Mouse (Mus musculus): ENCODE data around the gene Clec11a.

Clec11a gene

DNA sequence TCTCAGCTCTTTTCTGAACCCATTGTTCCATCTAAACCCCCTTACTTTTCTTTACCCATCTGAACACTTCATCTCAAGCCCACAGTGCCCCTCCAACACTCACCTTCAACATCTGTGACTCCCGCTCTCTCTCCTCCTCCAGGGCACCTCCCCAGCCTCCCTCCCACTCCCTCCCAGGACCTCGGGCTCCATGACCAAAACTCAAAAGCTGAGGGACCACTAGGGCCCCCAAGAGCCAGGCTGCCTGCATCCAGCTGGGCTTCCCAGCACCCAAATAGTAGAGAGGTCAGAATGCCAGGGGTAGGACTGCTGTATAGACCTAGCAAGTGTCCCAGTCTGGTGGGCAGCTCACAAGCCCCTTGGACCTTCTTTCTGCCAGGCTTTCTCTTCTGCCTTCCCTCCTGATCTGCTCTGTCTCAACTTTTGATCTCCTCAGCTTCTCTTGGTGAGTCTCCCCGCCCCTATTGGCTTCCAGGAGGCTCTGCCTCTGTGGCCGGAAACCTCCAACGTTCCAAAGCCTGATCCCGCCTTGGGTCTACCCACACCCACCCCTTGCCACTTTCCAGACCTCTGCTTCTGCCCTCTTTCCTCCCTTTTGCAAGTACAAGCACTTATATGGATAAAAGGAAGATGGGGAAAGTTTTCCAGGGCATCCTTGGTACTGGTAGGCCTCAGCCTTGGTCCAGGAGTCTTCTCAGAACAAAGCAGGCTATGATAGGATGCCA is at the start of gene Clec11a:
Clec11a (minus strand) TSS at position 387 of the 725 bp plus-strand sequence.
- no peak for DNase-seq (ENCODE audit: low read depth, low spot score)

DNA sequence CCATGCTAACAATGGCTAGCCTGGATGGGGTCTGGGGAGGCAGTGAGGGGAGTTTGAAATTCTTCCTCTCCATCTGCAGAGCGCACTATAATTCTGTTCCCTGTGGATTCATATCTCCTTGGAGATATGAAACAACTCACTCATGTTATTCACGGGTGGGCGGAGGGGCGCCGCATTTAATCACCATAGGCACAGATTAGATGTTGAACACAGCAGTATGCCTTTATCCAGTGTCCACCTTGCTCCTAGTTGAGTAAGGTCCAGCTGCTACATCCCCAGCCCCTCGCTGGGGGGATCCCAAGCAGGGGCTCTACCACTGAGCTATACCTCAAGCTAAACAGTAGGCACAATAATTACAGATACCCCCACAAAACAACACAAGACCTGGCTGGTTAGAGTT is 48.7 kb upstream of the Clec11a start:
- no peak for DNase-seq (ENCODE audit: low read depth, low spot score)

DNA sequence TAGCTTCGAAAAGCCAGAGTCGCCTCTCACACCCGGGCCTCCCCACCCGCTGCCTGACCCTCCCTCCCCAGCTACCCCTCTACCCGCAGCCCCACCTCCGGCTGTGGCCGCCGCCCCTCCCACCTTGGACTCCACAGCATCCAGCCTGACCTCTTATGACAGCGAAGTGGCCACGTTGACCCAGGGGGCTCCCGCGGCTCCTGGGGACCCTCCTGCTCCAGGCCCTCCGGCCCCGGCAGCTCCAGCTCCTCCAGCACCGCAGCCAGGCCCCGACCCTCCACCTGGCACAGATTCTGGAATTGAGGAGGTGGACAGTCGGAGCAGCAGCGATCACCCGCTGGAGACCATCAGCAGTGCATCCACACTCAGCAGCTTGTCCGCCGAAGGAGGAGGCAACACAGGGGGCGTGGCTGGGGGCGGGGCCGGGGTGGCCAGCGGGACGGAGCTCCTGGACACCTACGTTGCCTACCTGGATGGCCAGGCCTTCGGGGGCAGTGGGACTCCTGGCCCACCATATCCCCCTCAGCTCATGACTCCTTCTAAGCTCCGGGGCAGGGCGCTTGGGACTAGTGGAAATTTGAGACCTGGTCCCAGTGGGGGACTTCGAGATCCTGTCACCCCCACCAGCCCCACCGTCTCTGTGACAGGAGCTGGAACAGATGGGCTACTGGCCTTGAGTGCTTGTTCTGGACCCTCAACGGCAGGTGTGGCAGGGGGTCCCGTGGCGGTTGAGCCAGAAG is 47.1 kb upstream of the Clec11a start:
- no peak for DNase-seq (ENCODE audit: low read depth, low spot score)

DNA sequence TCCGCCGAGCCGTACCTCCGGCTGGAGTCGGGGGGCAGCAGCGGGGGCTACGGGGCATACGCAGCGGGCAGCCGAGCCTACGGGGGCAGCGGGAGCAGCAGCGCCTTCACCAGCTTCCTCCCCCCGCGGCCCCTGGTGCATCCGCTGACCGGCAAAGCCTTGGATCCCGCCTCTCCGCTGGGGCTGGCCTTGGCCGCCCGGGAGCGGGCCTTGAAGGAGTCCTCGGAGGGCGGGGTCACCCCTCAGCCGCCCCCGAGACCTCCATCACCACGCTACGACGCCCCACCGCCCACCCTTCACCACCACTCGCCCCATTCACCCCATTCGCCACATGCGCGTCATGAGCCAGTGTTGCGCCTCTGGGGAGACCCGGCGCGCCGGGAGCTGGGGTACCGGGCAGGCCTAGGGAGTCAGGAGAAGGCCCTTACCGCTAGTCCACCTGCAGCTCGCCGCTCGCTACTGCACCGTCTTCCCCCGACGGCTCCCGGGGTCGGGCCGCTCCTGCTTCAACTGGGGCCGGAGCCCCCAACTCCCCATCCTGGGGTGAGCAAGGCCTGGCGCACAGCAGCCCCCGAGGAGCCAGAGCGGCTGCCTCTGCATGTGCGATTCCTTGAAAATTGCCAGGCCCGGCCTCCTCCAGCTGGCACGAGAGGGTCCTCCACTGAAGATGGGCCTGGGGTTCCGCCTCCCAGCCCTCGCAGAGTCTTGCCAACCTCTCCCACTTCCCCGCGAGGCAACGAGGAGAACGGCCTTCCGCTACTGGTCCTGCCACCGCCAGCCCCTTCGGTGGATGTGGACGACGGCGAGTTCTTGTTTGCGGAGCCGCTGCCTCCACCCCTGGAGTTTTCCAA is 46.3 kb upstream of the Clec11a start:
- DNase-seq (ENCODE audit: low read depth, low spot score) = no peak

DNA sequence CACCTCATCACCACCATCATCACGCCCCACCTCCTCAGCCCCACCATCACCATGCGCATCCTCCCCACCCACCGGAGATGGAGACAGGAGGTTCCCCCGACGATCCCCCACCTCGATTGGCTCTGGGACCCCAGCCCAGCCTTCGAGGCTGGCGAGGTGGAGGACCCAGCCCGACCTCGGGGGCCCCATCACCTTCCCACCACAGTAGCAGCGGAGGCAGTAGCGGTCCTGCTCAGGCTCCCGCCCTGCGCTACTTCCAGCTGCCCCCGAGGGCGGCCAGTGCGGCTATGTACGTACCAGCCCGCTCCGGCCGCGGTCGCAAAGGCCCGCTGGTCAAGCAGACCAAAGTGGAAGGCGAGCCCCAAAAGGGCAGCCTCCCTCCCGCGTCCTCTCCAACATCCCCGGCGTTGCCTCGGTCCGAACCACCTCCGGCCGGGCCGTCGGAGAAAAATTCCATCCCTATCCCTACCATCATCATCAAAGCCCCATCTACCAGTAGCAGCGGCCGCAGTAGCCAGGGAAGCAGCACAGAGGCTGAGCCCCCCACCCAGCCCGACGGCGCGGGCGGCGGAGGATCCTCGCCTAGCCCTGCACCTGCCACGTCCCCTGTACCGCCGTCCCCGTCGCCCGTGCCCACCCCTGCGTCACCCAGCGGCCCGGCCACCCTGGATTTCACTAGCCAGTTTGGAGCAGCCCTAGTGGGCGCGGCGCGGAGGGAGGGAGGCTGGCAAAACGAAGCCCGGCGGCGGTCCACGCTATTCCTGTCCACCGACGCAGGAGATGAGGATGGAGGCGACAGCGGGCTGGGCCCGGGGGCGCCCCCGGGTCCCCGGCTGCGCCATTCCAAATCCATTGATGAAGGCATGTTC is 45.4 kb upstream of the Clec11a start:
- DNase-seq (ENCODE audit: low read depth, low spot score) = no peak

DNA sequence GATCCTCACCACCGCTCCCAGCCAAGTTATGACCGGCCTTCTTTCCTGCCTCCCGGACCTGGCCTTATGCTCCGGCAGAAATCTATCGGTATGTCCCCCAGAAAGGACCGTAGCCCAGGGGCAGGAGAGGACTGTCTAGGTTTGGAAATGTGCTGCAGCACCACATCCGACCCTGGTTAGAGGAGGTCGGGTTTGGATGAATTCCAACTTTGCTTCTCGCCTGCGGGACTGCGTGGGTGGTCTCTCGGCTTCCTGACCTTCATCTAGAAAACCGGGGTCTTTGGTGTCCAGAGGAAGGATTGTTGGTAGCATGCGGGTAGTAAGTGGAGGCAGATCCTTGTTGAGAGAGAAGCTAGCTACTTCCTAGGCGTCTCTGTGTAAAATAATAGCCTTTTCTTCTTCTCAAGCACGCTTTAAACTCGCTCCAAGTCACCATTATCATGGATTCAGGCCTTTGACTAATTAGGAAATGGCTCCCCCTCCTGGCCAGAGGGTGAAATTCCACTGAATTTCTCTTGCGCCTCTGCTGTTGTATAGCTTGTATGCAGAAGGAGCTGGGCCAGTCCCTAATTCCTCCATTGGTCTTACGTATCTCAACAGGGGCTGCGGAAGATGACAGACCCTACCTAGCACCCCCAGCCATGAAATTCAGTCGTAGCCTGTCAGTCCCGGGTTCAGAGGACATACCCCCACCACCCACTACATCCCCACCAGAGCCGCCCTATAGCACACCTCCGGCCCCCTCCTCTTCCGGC is 44.4 kb upstream of the Clec11a start:
- DNase-seq (ENCODE audit: low read depth, low spot score) = peak; percentile 90

DNA sequence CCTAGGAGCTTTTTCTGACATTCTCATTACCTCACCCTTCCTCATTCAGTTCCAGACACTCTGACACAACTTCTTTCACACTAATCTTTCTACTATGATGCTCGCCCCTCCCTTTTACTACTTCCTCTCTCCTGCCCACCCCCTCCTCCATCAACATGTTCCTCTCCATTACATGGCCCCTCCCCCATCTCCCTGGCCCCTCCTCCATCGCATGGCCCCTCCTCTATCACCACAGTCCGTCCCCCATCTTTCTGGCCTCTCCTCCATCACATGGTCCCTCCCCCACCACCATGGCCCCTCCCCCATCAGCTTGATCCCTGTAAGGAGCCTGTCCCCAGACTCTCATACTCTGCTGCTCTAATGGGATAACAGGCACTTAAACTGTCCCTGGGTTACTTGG is 42.3 kb upstream of the Clec11a start:
- DNase-seq (ENCODE audit: low read depth, low spot score) = no peak

DNA sequence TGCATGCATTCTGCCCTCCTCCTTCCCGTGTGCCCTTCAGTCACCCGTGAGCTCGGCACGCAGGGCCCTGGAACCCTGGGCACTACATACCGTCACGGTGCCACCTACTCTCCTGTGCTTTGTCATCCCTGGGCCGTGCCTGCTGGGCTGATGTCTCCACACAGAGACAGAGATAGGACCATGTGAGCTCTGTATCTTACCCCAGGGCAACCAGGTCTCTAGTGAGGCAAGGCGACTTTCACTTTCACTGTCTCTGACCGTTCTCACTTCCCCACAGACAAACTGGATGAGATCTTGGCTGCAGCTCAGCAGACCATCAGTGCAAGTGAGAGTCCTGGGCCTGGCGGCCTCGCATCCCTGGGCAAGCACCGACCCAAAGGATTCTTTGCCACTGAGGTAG is 37.9 kb upstream of the Clec11a start:
- DNase-seq (ENCODE audit: low read depth, low spot score) = no peak

DNA sequence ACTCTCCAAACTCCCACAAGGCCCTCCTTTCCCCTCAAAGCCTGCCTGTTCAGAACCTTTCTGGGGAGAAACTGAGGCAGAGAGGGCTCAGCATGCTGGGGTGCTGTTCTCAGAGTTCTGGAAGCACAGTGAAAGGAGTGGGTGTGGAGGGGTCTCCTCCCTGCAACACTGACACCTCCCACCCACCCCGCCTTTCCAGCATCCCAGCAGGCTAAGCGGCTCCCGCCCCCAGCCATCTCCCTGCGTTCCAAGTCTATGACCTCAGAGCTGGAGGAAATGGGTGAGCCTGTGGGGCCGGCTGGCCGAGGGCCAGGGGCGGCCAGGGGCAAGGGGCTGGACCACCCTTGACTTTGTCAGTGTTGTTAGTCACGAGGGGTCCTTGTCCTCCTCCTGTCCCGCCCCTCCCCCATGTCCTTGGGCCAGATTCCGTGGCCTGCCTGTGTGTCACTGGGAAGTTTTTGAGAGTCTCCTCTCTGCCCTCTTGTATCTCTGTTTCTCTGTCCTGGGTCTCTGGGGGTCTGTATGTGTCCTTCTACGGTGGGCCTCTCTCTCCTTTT is 36.8 kb upstream of the Clec11a start:
- no peak for DNase-seq (ENCODE audit: low read depth, low spot score)

DNA sequence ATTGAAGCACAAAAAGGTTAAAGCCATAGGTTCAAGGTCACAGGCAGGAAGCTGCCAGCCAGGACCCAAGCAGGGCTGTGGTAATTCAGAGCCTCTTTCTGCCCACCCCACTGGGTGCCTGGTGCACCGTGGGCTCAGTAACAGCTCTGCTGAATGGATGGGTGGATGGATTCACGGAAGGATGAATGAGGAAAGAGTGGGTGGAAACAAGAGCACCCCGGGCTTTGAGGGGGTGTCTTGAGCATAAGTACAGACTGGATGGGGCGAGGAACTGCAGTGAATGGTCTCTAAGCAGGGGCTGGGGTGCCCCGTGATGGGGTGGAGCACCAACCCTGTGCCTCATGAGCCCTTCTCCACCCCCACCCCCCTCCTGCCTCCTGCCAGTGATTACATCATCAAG is 35.0 kb upstream of the Clec11a start:
- no peak for DNase-seq (ENCODE audit: low read depth, low spot score)

DNA sequence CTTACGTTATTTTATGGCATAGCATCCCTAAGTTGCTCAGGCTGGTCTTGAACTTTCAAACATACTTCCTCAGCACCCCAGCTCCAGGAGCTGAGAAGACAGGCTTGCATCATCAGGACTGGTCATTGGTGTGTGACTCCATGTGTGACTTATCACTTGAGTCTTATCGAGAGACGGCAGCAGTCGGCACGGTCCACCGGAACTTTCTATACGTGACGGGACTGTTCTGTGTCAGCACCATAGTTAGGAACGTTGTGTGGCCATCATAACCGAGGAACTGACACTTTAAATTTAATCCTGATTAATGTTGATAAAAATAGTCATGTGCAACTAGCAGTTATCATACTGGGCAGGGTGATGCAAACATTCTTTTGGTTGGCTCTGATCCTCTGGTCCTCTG is 34.4 kb upstream of the Clec11a start:
- no peak for DNase-seq (ENCODE audit: low read depth, low spot score)

DNA sequence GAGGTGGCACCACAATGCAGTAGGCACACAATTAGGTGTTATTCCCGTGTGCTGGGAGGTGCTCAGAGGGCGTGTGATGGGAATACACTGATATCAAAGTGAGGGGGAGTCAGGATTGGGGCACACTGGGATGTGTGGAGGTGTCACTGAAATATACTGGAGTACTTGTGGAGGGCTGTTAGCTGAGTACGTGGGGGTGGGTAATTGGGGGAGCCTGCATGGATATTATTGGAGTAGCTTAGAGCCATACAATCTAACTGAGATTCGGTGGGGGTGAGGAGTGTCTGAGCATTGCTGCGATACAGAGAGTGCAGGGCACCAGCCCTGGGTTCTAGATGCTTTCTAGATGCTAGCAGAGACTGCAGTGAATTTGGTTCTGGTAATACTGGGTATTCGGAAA is 33.5 kb upstream of the Clec11a start:
- DNase-seq (ENCODE audit: low read depth, low spot score) = no peak

DNA sequence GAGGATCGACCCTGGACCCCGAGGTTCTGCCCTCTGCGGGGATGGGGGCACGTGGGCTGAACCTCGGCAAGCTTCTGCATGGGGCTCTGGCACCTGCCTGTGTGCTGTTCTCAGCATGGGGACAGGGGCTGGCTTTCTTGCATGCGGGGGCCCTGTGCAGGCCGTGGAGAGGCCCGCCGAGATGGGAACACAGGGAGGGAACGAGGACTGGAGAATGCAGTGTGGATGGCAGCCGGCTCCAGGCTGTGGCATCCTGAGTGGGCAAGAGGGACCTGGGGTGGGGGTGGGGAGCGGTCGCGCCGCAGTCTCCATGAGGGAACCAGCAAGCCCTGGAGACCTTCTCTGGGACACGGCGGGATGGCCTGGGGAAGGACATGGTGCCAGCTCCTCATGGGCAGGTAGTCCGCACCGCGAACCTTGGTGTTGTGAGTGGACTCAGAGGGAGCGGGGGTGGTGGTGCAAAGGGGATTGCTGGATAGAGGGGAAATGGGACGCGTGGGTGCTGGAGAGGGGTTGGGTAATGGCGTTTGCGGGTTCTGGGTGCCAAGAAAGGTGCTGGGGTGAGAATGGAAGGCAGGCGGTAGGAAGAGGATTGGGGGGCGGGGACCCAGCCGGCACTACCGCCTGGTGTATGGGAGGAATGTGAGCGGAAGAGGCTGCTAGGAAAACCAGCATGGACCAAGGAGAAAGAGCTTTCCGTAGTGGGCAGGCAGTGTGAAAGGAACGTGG is 30.6 kb upstream of the Clec11a start:
- DNase-seq (ENCODE audit: low read depth, low spot score) = no peak

DNA sequence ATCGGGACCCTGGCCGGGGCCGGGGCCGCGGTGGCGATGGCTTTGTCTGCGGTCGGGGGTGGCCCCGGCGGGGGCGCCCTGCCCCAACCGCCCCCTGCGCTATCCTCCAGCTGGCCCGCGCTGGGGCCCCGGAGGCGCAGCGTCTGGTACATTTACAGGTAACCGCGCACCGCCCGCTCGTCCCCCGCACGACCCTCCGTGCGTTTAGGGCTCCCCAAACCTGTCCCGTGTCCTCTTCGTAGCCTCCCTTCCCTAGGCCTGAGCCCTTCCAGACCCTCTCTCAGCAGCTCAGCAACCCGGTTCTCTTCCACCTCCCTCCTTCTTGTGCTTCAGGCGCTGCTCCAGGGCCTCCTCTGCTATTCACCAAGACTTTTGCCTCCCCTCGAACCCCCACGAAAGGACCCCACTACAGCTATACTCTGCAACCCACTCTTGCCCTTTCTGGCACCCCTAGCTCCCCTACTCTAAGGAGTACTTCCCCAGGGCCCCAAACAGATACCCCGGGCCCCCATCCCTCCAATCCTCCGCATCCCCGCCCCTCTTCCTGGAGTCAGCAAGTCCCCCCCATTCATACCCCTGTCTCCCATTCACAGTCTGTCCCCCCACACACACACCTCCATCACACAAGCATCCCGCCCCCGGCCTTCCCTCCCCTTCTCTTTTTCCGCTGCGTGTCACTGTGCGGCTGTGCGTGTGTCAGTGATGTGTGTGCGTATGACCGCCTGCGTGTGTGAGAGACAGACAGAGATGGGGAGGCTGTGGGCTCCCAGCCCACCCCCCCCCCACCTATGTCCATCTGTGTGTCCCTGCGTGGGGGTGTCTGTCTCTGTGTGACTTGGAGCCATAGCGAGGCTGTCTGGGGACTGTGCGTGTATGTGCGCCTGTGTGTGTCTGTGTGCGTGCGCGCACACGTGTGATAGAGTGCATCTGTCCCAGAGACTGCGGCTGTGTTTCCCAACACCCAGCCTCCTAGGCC is 29.6 kb upstream of the Clec11a start:
- no peak for DNase-seq (ENCODE audit: low read depth, low spot score)

DNA sequence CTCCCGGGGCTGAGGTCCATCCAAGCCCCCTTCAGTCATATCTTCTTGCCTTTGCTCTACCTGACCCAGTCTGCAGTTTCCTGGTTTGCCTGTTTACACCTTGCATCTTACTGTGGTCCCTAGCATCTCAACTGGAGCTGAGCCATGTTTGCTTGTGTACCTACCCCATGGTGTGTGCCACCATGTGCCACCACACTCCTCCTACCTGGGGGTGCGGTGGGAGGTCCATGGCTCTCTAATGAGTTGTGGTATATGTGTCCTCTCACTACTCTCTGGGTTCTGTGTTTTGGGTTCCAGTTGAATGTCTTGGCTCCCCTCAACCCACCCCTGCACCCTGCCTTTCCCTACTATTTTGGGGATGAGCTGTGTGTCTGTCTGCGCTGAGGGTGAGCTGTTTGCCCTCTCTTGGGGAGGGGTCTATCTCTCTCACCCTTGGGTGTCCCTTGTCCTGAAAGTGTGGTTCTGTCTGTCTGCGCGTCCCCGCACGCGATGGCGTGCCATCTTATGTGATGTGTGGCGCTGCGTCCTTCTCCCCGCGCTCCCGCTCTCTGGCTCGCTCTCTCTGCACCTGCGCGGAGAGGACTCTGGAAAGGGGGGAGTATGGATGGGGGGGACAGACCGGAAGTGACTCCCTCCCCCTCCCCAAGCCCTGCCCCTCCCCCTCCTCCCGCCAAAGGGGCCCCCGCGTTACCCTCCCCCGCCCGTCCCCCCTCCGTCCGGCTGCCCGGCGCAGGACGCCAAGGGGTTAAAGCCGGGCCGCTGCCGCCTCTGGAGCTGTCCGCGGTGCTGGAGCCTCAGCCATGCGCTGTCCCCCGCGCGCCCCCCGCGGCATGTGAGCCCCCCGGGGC is 28.6 kb upstream of the Clec11a start:
- DNase-seq (ENCODE audit: low read depth, low spot score) = peak; percentile 57

DNA sequence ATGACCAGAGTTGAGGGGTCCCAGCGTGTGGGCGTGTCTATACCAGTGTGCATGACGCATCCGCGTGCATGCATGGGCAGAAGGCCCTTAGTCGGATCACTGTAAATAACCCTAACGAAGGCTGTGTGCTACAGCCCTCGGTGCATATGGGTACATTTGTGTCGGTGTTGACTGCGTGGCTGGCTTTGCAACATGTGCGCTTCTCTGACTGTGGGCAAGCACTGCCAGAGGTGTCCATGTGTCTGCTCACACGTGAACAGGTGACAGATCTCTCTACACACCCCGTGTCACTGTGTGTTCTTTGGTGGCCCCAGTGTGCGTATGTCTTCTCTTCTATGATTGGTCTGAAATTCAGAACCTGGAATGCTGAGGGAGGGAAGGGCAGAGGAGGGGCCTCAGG is 27.4 kb upstream of the Clec11a start:
- no peak for DNase-seq (ENCODE audit: low read depth, low spot score)

DNA sequence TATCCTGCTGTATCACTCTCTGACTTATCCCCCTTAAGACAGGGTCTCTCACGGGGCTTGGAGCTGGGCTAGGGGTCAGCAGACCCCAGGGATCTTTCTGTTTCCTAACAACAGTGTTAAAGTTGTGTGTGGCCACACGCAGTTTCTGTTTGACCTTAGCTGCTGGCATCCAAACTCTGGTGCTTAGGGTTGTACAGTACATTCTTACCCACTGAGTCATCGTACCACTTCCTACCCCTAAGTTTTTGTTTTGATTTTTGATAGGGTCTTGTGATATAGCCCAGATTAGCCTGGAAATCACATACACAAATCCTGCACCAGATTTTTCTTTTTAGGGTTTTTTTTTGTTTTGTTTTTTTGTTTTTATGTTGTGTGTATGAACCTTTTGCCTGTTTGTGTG is 25.6 kb upstream of the Clec11a start:
- DNase-seq (ENCODE audit: low read depth, low spot score) = no peak

DNA sequence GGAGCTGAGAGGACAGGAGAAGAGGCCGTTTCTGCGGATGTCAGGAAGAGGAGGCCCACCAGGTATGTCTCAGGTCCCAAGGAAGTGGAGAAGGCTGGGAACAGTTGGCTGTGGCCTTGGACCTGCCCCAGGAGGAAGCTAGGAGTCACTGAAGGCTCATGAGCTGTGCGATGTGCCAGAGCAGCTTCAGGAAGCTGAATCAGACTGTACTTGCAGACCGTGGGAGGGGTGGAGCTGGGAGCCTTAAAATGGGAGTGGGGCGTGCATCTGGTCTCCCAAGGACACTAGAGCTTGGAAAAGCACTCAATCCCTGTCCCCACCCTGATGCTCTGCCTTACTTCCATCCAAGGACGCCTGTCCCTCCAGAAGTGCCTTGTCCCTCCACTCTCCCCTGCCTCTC is 19.9 kb upstream of the Clec11a start:
- no peak for DNase-seq (ENCODE audit: low read depth, low spot score)

Data from forelimb bud, embryonic 11.5 days (tissue).